Mouse (Mus musculus): ENCODE data around the gene Rcan1.

The Rcan1 gene

GRCm38 (mm10) chr16:92348941-92349340 is 121.7 kb downstream of the Rcan1 start:
- DNase-seq (ENCODE audit: low spot score): no peak

DNA sequence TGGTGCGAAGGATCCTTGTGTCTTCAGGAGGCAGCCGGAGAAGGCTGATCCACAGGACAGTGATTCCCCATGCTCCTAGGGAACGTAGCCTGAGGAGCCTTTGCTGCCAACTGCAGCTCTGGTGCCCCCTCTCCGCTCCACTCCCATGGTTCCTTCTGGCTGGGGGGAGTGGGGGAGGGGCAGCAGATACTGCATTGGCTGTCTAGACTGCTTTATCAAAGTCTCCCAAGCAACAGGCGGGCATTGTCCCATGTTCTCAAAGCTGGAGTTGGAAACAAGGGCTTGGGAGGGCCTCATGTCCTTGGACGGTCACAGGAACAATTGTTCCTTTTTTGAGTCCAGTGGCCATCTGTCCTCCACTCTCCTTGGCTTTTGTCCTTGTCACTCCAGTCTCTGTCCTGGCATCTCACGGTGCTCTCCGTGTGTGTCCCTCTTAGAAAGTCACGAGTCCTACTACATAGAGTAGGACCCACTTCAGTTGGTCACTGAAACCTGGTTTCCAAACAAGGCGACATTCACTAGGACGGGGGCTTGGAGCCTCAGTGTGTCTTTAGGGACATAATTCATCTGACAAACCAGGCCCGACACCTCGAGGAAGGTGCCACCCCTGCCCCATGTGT is 124.3 kb downstream of the Rcan1 start:
- DNase-seq (ENCODE audit: low spot score): peak; percentile 16

DNA sequence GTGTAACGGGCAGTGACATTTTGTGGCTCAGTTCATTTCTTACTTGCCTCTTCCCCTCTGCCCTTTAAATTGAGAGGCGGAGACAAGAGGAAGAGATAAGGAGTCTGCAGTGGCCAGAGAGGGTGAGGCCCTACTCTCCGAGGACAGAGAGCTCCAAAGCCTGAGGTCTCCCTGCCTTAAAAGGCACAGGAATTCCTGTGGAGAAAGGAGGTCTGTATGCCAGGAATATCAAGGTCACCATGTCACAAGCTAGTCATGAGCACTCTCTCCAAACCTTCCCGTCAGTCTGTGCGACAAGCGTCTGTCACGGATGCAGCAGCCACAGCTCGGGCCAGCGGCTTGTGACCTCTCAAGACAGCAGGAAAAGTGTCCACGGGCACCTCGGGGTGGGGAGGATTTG is 125.5 kb downstream of the Rcan1 start:
- no peak for DNase-seq (ENCODE audit: low spot score)
